Mouse (Mus musculus) frontal cortex, adult 2 months (tissue): ENCODE measurements at regions not wholly inside any gene's neighbourhood (a gene's known extent, or its start where the extent isn't known, plus 50 kb on each side); places are given as distances from the start of the nearest gene placed in this dataset.

Source experiments
- DNase-seq, 2 experiments: peaks; one replicate each; pipeline ENCODE4 v3.0.0; 2022; ENCODE audit warnings: low spot score in 1 of 2; ENCODE audit errors: extremely low spot score in 1 of 2

- DNase-seq, result no peak
Measured at GRCm38 (mm10) chr14:110685247-110685646, 69.7 kb downstream of the Slitrk6 start.

- no peak for DNase-seq
Measured at GRCm38 (mm10) chr14:110679741-110680140, 75.2 kb downstream of the Slitrk6 start.

GRCm38 (mm10) chr14:110665712-110666111 lies 89.2 kb downstream of the Slitrk6 start:
- DNase-seq, result no peak

- no peak for DNase-seq
Measured at GRCm38 (mm10) chr14:110663231-110663630, 91.7 kb downstream of the Slitrk6 start.

GRCm38 (mm10) chr14:110634147-110634546 lies 120.8 kb downstream of the Slitrk6 start:
- peak in 1 of 2 experiments; percentile 2 for DNase-seq

GRCm38 (mm10) chr14:110623716-110624115 lies 131.2 kb downstream of the Slitrk6 start:
- DNase-seq, result peak in 1 of 2 experiments; percentile 2

GRCm38 (mm10) chr14:110618496-110618920 lies 136.4 kb downstream of the Slitrk6 start:
- DNase-seq, result peak in 1 of 2 experiments; percentile 2

- DNase-seq, result no peak
Measured at GRCm38 (mm10) chr14:110616447-110616846, 138.5 kb downstream of the Slitrk6 start.

- no peak for DNase-seq
Measured at GRCm38 (mm10) chr14:110580311-110580710, 174.6 kb downstream of the Slitrk6 start.

GRCm38 (mm10) chr14:110570717-110571116 lies 184.2 kb downstream of the Slitrk6 start:
- no peak for DNase-seq

- no peak for DNase-seq
Measured at GRCm38 (mm10) chr14:110565783-110566445, 189.0 kb downstream of the Slitrk6 start.

GRCm38 (mm10) chr14:110564621-110565020 lies 190.3 kb downstream of the Slitrk6 start:
- no peak for DNase-seq

GRCm38 (mm10) chr14:110545265-110545664 lies 209.7 kb downstream of the Slitrk6 start:
- DNase-seq, result no peak

GRCm38 (mm10) chr14:110543303-110544134 lies 211.4 kb downstream of the Slitrk6 start:
- no peak for DNase-seq

- no peak for DNase-seq
Measured at GRCm38 (mm10) chr14:110527306-110527705, 227.6 kb downstream of the Slitrk6 start.

GRCm38 (mm10) chr14:110485057-110485456 lies 269.9 kb downstream of the Slitrk6 start:
- DNase-seq, result no peak

- DNase-seq, result no peak
Measured at GRCm38 (mm10) chr14:110472743-110473142, 282.2 kb downstream of the Slitrk6 start.

- no peak for DNase-seq
Measured at GRCm38 (mm10) chr14:110472176-110472575, 282.8 kb downstream of the Slitrk6 start.

GRCm38 (mm10) chr14:110470714-110471113 lies 284.2 kb downstream of the Slitrk6 start:
- no peak for DNase-seq

GRCm38 (mm10) chr14:110468457-110469311 lies 286.3 kb downstream of the Slitrk6 start:
- DNase-seq, result no peak
